Mouse (Mus musculus) hindbrain, embryonic 15.5 days (tissue): ENCODE data around the gene Eif3k. TPM values are rescaled to one million over a fixed set of nuclear protein-coding genes. Genes with fewer than 3 reads are reported as not detected.

Source experiments
- ATAC-seq: fragments of 200-750 bp; cut with Nextera tagmentation; 2 replicates; pipeline ENCODE4 v1.8.0; 2017; ENCODE audit warnings: low read depth, moderate number of reproducible peaks, moderate TSS enrichment; ENCODE audit not compliant: low FRiP score
- H3K27ac ChIP-seq: fragments of 300-500 bp; sonication (generic); replicated peaks from 2 replicates; pipeline ENCODE4 v1.5.1; 2015; ENCODE audit warnings: mild to moderate bottlenecking, inconsistent platforms
- H3K27me3 ChIP-seq: fragments of 300-500 bp; sonication (generic); 2 replicates; pipeline ENCODE4 v1.6.1; 2015; ENCODE audit warnings: control low read depth, inconsistent platforms
- H3K36me3 ChIP-seq: fragments of 300-500 bp; sonication (generic); 2 replicates; pipeline ENCODE4 v1.6.1; 2015; ENCODE audit warnings: control low read depth, inconsistent platforms
- H3K4me1 ChIP-seq: fragments of 300-500 bp; sonication (generic); replicated peaks from 2 replicates; pipeline ENCODE4 v1.6.1; 2015; ENCODE audit warnings: control low read depth, inconsistent platforms
- H3K4me2 ChIP-seq: fragments of 300-500 bp; sonication (generic); 2 replicates; pipeline ENCODE4 v1.6.1; 2015; ENCODE audit warnings: moderate library complexity, mild to moderate bottlenecking, inconsistent platforms
- H3K4me3 ChIP-seq: fragments of 300-500 bp; sonication (generic); 2 replicates; pipeline ENCODE4 v1.5.1; 2015; ENCODE audit warnings: mild to moderate bottlenecking, inconsistent platforms
- H3K9ac ChIP-seq: fragments of 300-500 bp; sonication (generic); 2 replicates; pipeline ENCODE4 v1.6.1; 2015; ENCODE audit warnings: inconsistent platforms
- H3K9me3 ChIP-seq: fragments of 300-500 bp; sonication (generic); 2 replicates; pipeline ENCODE4 v1.6.1; 2016; ENCODE audit warnings: control low read depth, inconsistent platforms
- WGBS: fragments of 180-500 bp; shearing (Covaris S2); methylation state at CpG from one replicate; pipeline ENCODE4 v1.1.7; 2015; 5-methylcytosine and 5-hydroxymethylcytosine counted together
- polyA plus RNA-seq: library from polyadenylated mRNA; unstranded; fragments of >200 nt; fragmentation: Nextera tagmentation; extraction: Ambion mirVana; gene quantifications from 2 replicates; pipeline ENCODE4 v1.2.1, GENCODE M21; 2015

Gene Eif3k
- polyA plus RNA-seq, 1 experiment from 2014 or later = 283 TPM

DNA sequence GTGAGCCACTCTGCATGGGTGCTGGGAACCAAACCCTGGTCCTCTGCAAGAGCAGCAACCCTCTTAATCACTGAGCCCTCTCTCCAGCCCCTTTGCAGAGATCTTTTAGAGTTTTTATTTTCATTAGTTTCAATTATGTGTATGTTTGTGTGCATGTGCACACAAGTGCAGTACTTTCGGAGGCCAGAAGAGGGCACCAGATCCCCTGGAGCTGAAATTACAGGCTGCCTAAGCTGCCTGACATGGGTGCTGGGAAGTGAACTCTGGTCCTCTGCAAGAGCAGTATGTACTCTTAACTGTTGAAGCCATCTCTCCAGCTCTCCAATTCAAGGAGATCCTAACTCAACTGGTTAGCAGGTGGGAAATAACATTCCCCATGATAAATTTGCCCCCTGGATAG lies 33.3 kb upstream of the Eif3k start:
- WGBS = 100% methylated on average over 1 of the region's 1 CpGs
- Histone ChIP-seq H3K27me3 (peaks cover 24% of the 10 kb centered on the region), H3K4me2 (no peak overlapping the region), H3K36me3 (no peaks in the 10 kb centered on the region), H3K4me1 (peaks cover 9% of the 10 kb centered on the region), H3K4me3 (no peak overlapping the region), H3K27ac (no peak overlapping the region), H3K9me3 (no peaks in the 10 kb centered on the region), H3K9ac (no peak overlapping the region)
- ATAC-seq = no peak

DNA sequence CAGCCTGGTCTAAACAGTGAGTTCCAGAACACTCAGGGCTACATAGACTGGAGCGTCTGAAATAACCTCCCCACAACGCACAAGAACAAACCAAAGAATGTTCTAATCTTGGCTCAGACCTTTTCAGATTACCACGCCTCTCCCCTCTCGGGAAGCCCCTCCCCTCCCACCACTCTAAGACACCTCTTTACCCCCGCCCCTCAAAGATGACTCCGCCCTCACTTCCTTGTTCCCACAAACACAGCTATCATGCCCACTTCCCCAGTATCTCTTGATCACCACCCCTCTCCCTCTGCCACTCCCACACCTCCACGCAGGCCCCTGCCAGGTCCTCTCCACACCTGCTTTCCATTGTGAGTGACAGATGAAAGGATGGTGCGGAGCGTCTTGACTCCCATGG lies 27.1 kb upstream of the Eif3k start:
- Histone ChIP-seq H3K9me3 (no peaks in the 10 kb centered on the region), H3K9ac (no peak overlapping the region), H3K27ac (no peak overlapping the region), H3K4me3 (no peak overlapping the region), H3K27me3 (no peaks in the 10 kb centered on the region), H3K4me1 (no peaks in the 10 kb centered on the region), H3K36me3 (no peaks in the 10 kb centered on the region), H3K4me2 (no peak overlapping the region)
- no peak for ATAC-seq
- 83% methylated on average over 9 of the region's 9 CpGs for WGBS

DNA sequence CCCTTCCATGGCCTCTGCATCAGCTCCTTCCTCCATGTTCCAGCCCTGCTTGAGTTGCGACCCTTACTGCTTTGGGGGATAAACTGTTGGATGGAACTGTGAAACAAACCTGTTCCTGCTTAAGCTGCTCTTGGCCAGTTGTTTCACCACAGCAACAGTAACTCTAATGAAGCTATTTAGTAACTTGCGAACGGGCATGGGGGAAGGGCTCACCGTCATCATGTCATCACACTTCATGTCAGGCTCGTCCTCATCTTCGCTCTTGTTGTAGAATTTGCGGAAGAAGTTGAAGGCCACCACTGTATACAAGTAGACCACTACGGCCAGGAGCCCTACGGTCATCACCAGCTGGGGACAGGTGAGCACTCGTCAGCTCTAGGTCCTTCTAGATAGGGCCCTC lies 26.5 kb upstream of the Eif3k start:
- Histone ChIP-seq H3K27me3 (no peaks in the 10 kb centered on the region), H3K36me3 (no peaks in the 10 kb centered on the region), H3K9me3 (no peaks in the 10 kb centered on the region), H3K4me1 (no peaks in the 10 kb centered on the region), H3K4me3 (no peak overlapping the region), H3K27ac (no peak overlapping the region), H3K4me2 (no peak overlapping the region), H3K9ac (no peak overlapping the region)
- no peak for ATAC-seq
- WGBS = 96% methylated on average over 10 of the region's 10 CpGs

GRCm38 (mm10) chr7:29007224-29008101 lies 25.8 kb upstream of the Eif3k start:
- ATAC-seq = no peak
- Histone ChIP-seq H3K4me1 (no peaks in the 10 kb centered on the region), H3K27ac (no peak overlapping the region), H3K36me3 (no peaks in the 10 kb centered on the region), H3K9me3 (no peaks in the 10 kb centered on the region), H3K4me2 (no peak overlapping the region), H3K27me3 (no peaks in the 10 kb centered on the region), H3K4me3 (no peak overlapping the region), H3K9ac (no peak overlapping the region)
- WGBS = 83% methylated on average over 9 of the region's 9 CpGs

GRCm38 (mm10) chr7:29000651-29001605 lies 19.3 kb upstream of the Eif3k start:
- Histone ChIP-seq H3K9me3 (no peaks in the 10 kb centered on the region), H3K9ac (peak overlapping the region; percentile 54), H3K36me3 (no peaks in the 10 kb centered on the region), H3K4me3 (peak overlapping the region; percentile 46), H3K27me3 (0 out of 2 replicates have a peak, but pooled peaks cover 3% of the 10 kb centered on the region), H3K4me1 (peaks cover 12% of the 10 kb centered on the region), H3K4me2 (peak overlapping the region; percentile 78), H3K27ac (peak overlapping the region; percentile 61)
- peak; percentile 77 for ATAC-seq
- 5% methylated on average over 43 of the region's 43 CpGs for WGBS

- Histone ChIP-seq H3K36me3 (no peaks in the 10 kb centered on the region), H3K27me3 (no peaks in the 10 kb centered on the region), H3K4me2 (no peak overlapping the region), H3K4me1 (no peaks in the 10 kb centered on the region), H3K9me3 (no peaks in the 10 kb centered on the region), H3K4me3 (no peak overlapping the region), H3K9ac (no peak overlapping the region), H3K27ac (no peak overlapping the region)
- WGBS = 83% methylated on average over 3 of the region's 3 CpGs
- ATAC-seq = no peak
These were observed 11.7 kb upstream of the Eif3k start for GRCm38 (mm10) chr7:28993402-28993801.

- H3K27me3 ChIP-seq = no peaks in the 10 kb centered on the region
- H3K4me3 ChIP-seq = no peak overlapping the region
- WGBS = 94% methylated on average over 3 of the region's 3 CpGs
These were observed 11.3 kb upstream of the Eif3k start for GRCm38 (mm10) chr7:28992997-28993396.

DNA sequence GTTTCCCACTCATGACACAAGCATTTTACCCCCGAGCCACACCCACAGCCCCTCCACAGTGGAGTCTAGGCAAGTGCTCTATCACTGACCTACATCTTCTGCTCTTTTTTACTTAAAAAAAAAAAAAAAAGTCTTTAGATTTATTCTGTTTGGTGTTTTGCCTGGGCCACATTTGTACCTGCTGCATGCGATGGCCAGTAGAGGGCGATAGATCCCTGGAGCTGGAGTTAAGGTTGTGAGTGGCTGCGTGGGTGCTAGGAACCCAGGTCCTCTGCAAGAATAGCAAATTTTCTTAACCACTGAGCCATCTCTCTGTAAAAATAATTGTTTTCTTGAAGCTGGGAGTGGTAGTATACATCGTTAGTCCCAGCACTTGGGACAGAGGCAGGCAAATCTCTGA lies 10.0 kb upstream of the Eif3k start:
- Histone ChIP-seq H3K4me2 (no peak overlapping the region), H3K27me3 (no peaks in the 10 kb centered on the region), H3K9me3 (no peaks in the 10 kb centered on the region), H3K27ac (no peak overlapping the region), H3K36me3 (no peaks in the 10 kb centered on the region), H3K4me1 (no peaks in the 10 kb centered on the region), H3K4me3 (no peak overlapping the region), H3K9ac (no peak overlapping the region)
- ATAC-seq = no peak
- WGBS = 62% methylated on average over 5 of the region's 5 CpGs

More at GRCm38 (mm10) chr7:28992997-28993396, 11.3 kb upstream of the Eif3k start:
- Histone ChIP-seq H3K36me3 (no peaks in the 10 kb centered on the region), H3K4me2 (no peak overlapping the region), H3K4me1 (no peaks in the 10 kb centered on the region), H3K9me3 (no peaks in the 10 kb centered on the region), H3K9ac (no peak overlapping the region), H3K27ac (no peak overlapping the region)
- no peak for ATAC-seq

DNA sequence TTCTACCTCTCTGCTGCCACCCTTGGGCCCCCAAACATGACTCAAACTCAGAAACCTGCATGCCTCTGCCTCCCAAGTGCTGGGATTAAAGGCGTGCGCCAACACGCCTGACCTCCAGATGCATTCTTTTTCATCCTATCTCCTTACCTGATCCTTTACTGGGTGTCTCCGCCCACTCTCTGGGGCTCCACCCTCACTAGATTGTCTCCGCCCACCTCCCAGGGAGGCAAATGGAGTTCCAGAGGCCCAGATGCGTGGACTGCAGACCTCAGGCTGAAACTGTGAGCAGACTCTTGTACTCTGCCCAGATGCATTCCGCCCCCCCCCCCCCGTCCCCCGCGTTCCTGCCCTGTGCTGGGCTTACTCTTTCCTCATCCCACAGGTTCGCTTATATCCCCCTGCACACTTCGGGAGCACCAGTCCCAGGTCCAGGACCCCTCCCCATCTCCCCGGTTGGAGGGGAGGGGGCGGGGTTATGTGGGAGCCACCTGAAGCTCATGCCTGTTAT lies 9.2 kb upstream of the Eif3k start:
- no peaks in the 10 kb centered on the region for H3K4me1 ChIP-seq
- H3K9me3 ChIP-seq = no peaks in the 10 kb centered on the region
- no peak overlapping the region for H3K9ac ChIP-seq
- no peak overlapping the region for H3K4me3 ChIP-seq
- H3K27me3 ChIP-seq = no peaks in the 10 kb centered on the region
- no peak for ATAC-seq
- H3K4me2 ChIP-seq = no peak overlapping the region
- no peaks in the 10 kb centered on the region for H3K36me3 ChIP-seq
- 55% methylated on average over 13 of the region's 14 CpGs for WGBS
- no peak overlapping the region for H3K27ac ChIP-seq

GRCm38 (mm10) chr7:28985207-28985606 lies 3.5 kb upstream of the Eif3k start:
- ATAC-seq = no peak
- Histone ChIP-seq H3K9me3 (no peaks in the 10 kb centered on the region), H3K4me2 (no peak overlapping the region), H3K27me3 (no peaks in the 10 kb centered on the region), H3K36me3 (no peaks in the 10 kb centered on the region), H3K27ac (no peak overlapping the region), H3K4me1 (peaks cover 15% of the 10 kb centered on the region), H3K9ac (no peak overlapping the region), H3K4me3 (no peak overlapping the region)
- WGBS = 86% methylated on average over 7 of the region's 7 CpGs

DNA sequence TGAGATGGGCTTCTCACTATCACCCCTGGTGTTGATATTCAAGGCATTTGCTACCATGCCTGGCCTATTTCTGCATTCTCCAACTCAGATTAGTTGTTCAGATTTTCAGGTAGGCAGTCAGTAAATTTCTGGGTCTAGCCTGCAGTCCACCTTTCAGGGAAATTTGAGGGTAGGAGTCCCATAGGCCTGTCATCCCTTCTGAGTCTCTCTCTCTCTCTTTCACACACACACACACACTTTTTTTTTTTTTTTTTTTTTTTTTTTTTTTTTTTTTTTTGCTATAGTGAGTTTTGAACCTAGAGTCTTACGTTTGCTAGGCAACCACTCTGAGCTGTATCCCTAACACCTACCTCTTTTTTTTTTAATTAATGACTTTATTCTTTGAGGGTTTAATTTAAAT lies 2.8 kb upstream of the Eif3k start:
- H3K36me3 ChIP-seq = no peaks in the 10 kb centered on the region
- no peak overlapping the region for H3K4me3 ChIP-seq
- WGBS = 100% methylated on average over 1 of the region's 1 CpGs
- peaks cover 15% of the 10 kb centered on the region for H3K4me1 ChIP-seq
- ATAC-seq = no peak
- no peaks in the 10 kb centered on the region for H3K27me3 ChIP-seq
- no peaks in the 10 kb centered on the region for H3K9me3 ChIP-seq
- H3K27ac ChIP-seq = no peak overlapping the region
- H3K9ac ChIP-seq = no peak overlapping the region
- H3K4me2 ChIP-seq = no peak overlapping the region

- no peak overlapping the region for H3K4me2 ChIP-seq
- no peak overlapping the region for H3K27ac ChIP-seq
- H3K4me1 ChIP-seq = peaks cover 15% of the 10 kb centered on the region
- H3K27me3 ChIP-seq = no peaks in the 10 kb centered on the region
- no peaks in the 10 kb centered on the region for H3K9me3 ChIP-seq
- no peak overlapping the region for H3K4me3 ChIP-seq
- no peak overlapping the region for H3K9ac ChIP-seq
- WGBS = 68% methylated on average over 4 of the region's 4 CpGs
- no peak for ATAC-seq
- H3K36me3 ChIP-seq = peaks cover 4% of the 10 kb centered on the region; the same call in 1 of the 2 replicates
These were observed 2.2 kb upstream of the Eif3k start for GRCm38 (mm10) chr7:28983849-28984248.
